Mouse (Mus musculus) midbrain, embryonic 11.5 days (tissue): ENCODE results near the gene Kctd8. TPM values are rescaled to one million over a fixed set of nuclear protein-coding genes. Genes with fewer than 3 reads are reported as not detected.

Source experiments
- microRNA-seq: library from miRNA; unstranded; fragments of <30 nt; microRNA quantifications from one replicate; pipeline ENCODE4, GENCODE M21; 2017
- polyA plus RNA-seq: library from polyadenylated mRNA; unstranded; fragments of >200 nt; fragmentation: Nextera tagmentation; extraction: Ambion mirVana; gene quantifications from 2 replicates; pipeline ENCODE4 v1.2.1, GENCODE M21; 2014

Gene Kctd8
- polyA plus RNA-seq, 1 experiment from 2014 or later, result 2.6 TPM

Small RNAs within 50 kb of the gene (microRNA-seq; reads per million reads assigned to microRNA genes)
- gene Gm24368, result not detected

Other genes with a start within 250 kb of the Kctd8 start
- gene Yipf7, start 201.0 kb upstream of the Kctd8 start, polyA plus RNA-seq, result not detected in 2 replicates
- 47.8 and 47.9 TPM in 2 replicates for gene Guf1, start 215.2 kb upstream of the Kctd8 start, polyA plus RNA-seq